Mouse (Mus musculus) kidney, adult 8-10 months (tissue): ENCODE measurements at regions not wholly inside any gene's neighbourhood (a gene's known extent, or its start where the extent isn't known, plus 50 kb on each side); places are given as distances from the start of the nearest gene placed in this dataset.

Experiments
- DNase-seq, 2 experiments: peaks; one replicate each; pipeline ENCODE4 v3.0.0; 2022

DNA sequence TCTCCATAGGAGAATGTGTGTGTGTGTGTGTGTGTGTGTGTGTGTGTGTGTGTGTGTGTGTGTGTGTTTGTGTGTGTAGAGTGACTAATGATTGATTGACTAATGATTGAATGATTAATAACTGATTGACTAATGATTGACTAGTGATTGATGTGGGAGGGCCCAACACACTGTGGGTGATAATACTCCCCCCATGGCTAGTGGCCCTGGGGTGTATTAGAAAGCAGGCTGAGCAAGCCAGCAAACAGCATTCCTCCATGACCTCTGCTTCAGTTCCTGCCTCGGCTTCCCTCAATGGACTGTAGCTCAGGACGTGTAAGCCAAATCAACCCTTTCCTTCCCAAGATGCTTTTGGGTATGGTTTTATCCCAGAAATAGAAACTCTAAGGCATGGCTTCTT lies 114.1 kb upstream of the Rreb1 start:
- DNase-seq: no peak

- DNase-seq: peak; percentile 45 to 46
These were observed 111.8 kb upstream of the Rreb1 start for GRCm38 (mm10) chr13:37666207-37667003.

- DNase-seq: peak; percentile 31 to 33
These were observed 110.8 kb upstream of the Rreb1 start for GRCm38 (mm10) chr13:37667386-37667785.

GRCm38 (mm10) chr13:37667871-37668270 lies 110.3 kb upstream of the Rreb1 start:
- DNase-seq: no peak

DNA sequence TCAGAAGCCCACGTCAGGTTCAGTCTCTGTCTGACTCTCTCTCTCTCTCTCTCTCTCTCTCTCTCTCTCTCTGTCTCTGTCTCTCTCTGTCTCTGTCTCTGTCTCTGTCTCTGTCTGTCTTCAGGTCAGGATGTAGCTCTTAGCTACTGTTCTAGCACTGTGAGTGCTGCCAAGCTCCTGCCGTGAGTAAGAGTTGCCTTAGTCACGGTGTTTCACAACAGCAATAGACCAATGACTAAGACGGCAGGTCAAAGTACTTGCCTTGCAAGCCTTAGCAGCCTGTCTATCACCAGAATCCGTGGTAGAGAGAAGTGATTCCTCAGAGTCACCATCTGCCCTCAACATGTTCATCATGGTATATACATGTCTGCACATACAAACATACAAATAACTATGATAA lies 107.1 kb upstream of the Rreb1 start:
- DNase-seq: no peak

- no peak for DNase-seq
These were observed 103.4 kb upstream of the Rreb1 start for GRCm38 (mm10) chr13:37674676-37675350.

GRCm38 (mm10) chr13:37675718-37676117 lies 102.5 kb upstream of the Rreb1 start:
- no peak for DNase-seq

DNA sequence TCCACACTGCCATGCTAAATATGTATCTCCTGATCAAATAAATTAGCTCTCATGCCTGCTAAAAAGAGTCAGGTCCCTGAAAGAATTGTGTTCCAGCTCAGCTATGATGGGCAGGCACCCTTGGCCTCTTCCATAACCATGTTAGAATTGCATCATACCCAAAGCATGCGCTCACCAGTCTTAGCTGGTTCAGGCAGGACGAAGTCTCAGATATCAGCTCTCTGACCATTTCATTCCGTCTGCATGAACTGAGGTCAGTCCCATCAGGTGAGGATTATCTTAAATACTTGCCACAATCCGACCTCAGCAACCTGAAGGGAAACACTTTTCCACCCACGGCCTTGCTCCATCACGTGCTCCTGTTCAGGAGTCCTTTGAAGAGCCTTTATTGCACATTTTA lies 101.3 kb upstream of the Rreb1 start:
- DNase-seq: no peak

DNA sequence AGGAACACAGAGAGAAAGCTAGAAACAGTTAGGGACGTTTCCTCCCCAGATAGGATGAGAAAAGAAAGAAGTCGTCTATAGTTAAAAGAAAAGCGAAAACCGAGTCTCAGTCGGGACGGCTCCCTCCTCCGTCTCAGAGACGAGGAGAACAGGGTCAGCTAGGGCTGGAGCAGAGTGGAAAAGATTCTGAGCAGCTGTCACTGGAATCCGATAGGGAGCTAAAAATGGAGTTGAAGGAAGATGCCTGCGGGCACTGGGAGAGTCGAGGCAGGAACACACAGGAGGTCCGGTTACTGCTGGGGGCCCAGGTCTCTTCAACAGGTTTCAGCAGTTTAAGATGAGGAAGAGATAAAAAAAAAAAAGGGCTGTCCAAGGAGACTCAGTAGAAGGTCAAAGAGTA lies 99.9 kb upstream of the Rreb1 start:
- DNase-seq: no peak

DNA sequence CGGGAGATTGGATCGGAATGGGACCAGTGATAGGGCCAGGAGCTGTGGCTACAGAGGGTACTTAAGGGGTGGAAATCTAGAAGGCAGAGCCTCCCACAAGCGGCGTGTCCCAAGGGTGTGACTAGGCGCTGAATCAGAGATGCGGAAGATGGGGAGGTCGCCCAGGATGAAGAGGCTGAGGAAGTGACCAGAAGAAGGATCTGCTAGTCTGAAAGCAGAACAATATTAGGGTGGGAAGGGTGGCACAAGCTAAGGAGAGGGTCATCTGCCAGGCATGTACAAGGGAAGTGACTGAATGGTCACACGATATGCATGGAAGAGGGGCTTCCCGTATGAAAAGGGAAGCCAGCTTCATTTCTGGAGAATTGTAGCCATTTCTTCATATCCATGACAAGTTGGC lies 99.4 kb upstream of the Rreb1 start:
- no peak for DNase-seq

GRCm38 (mm10) chr13:37680837-37681619 lies 97.2 kb upstream of the Rreb1 start:
- DNase-seq: no peak

DNA sequence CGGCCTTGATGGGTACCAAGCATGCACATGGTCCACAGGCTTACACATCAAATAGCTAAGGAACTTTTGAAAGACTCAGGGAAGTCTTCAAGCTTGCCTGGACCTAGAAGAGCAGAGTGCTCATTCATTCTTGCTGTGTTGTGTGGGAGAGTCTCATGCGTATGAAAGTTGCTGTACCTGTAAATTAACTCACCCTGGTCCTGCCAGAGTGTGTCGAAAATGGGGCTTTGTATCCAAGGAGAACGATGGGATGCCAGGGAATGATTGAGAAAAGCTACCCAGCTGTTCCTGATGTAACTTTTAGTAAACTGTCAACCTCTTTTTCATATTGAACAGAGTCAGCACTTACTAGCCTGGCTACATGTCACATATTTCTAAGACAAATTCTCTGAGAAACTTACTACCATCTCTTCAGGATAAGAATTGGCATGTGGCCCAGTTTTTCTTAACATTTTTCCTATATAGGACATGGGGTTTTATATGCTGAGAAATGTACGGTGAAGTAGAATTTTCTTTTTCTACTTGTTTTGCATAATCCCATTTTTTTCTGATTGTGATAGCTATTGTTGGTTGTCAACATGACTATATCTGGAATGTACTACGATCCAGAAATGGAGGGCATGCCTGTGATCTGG lies 95.0 kb upstream of the Rreb1 start:
- DNase-seq: no peak

DNA sequence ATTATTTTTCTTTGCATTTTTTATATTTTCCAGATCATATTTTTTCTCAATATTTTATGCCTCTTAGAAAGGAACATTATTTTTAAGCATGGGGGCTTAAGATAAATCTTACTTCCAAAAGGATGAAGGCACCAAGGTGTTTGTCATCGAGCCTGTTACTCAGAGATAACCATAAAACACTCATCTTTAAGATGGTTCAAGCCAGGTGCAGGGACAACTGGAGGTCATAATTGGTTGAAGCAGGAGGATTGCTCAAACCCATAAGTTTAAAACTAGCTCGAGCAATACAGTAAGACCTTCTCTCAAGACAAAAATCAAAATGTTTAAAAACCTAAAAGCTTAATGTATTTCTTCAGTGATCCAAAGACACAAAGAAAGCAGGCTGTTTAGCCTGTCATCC lies 92.6 kb upstream of the Rreb1 start:
- no peak for DNase-seq

GRCm38 (mm10) chr13:37686109-37686508 lies 92.1 kb upstream of the Rreb1 start:
- no peak for DNase-seq

DNA sequence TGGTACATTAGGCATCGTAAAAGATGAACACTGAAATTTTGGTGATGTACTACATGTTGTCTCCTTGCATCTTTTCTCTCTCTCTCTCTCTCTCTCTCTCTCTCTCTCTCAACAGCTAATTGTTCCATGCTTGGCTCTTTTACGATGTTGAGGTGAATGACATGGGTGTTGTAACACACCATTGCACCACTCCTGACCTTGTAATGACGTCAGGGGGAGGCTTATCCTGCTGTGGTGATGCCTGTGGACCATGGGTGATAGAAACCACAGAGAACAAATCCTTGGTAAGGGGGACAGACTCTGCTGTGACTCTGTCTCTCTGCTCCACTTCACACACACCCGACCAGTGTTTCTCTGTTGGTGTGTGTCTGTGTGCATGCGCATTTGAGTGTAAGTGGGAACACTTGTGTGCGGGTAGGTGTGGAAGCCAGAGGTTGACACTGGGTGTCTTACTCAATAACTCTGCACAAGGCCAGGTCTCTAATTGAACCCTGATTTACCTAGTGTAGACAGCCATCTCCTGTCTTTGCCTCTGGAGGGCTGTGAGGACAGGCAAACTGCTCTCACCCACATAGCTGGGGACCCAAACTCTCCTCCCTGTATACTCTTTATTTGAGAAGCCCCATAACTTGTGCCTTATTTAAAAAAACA lies 88.9 kb upstream of the Rreb1 start:
- DNase-seq: no peak

GRCm38 (mm10) chr13:37691855-37692445 lies 86.2 kb upstream of the Rreb1 start:
- DNase-seq: no peak

DNA sequence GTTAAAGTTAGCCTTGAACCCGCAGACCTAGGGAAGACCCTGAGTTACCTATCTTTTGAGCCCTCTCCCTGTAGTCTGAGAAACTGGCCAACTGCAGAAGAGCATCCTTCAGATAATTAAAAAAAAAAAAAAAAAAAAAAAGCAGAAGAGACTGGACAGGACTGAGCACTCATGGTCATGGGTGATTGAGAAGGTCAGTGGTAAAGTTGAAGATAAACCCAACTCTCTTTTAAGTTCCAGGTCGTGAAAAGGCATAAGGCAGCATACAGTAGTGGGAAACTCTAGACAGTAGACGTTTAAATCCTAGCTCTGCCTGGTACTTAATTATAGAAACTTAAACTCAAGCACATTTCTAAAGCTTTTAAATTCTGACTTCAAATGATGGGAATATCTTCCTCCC lies 84.6 kb upstream of the Rreb1 start:
- DNase-seq: peak in 1 of 2 experiments; percentile 33

DNA sequence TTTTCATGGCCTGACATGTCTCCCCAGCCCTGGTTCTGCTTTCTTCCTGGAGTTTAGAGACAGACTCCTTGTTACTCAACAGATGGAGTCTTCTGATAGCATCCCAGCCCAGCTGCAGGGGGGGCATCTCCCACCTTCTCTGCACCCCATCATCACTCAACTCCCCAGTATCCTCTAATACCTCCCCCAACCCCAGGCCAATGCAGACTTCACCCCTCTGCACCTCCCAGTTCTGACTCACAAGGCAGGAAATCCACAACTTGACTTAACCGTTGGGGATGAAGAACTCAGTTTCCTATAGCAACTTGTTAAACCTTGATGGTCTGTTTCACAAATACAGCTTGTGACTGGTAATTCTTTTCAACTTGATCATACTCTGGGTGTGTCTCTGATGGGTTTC lies 73.7 kb upstream of the Rreb1 start:
- no peak for DNase-seq

- no peak for DNase-seq
These were observed 72.7 kb upstream of the Rreb1 start for GRCm38 (mm10) chr13:37705482-37705881.

DNA sequence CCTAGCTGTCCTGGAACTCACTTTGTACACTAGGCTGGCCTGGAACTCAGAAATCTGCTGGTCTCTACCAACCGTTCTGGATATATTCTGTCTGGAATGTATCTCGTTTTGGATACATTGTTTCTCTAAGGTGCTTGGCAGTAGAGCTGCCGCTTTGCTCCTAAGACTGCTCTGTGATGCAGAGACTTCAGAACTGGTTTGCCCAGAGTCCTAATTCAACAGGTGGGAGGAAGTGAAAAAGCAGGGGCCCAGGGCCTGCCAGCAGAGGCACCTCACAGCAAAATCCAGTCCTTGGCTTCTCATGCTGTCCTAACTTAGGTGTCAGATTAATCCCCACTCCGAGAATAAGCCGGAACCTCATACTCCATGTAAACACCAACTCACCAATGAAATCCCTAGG lies 67.3 kb upstream of the Rreb1 start:
- no peak for DNase-seq

DNA sequence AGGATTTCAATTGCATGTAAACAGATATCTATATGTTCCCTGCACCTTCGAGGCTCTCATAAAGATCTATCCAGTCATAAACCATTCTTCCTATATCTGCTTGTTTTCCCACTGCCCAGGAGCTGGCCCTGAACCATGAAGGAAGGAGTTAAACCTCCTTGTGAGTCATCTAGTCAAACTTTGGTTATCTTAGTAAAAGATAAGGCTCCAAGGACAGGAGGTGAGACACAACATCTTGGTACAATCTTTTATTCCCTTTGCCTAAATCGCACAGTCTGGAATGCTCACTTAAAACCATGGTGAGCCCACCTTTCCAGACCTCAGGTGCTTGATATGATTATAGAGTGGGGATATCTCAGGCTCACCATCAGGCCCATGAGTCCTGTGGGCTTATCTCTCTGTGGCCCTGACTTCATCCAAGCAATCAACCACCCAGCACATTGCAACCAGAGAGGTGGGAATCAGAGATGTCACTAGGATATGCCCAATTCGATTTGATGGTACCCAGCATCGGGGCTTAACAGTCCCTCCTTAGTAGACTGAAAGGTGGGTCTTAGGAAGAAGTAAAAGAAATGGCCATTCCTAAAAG lies 65.2 kb upstream of the Rreb1 start:
- no peak for DNase-seq
